Mouse (Mus musculus): ENCODE measurements around the gene Tchp. TPM values are rescaled to one million over a fixed set of nuclear protein-coding genes. Genes with fewer than 3 reads are reported as not detected.

Gene Tchp
- polyA plus RNA-seq, 1 experiment from 2014 or later = 2.9 TPM

DNA sequence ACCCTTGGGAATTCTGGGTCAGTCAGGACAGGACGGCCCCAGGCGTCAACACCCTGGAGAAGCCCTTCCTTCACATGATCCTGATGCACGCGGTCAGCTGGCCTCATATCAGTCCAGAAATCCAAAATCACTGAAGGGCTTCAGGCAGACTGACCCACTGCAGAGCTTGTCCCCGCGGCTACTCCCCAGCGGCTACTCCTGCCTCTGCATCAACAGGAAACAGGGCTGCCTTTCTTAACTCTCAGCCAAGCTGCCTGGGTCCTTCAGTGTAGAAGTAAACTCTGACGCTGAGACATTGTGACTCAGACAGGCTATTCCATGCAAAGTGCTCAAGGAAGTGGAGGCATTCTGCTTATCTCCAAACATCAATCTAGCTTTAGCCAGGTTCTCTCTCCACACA lies 54.4 kb downstream of the Tchp start:
- Histone ChIP-seq H3K4me2 (ENCODE audit: low read depth, low read length) (no peak overlapping the region), H3K9me3 (replicated peaks; ENCODE audit: control insufficient read depth, low read length) (no peaks in the 10 kb centered on the region), H3K4me1 (ENCODE audit: control insufficient read depth, low read depth, low read length) (no peaks in the 10 kb centered on the region; the same call in 1 of the 2 replicates), H3K27me3 (ENCODE audit: control insufficient read depth, insufficient read depth, low read depth, low read length) (no peaks in the 10 kb centered on the region), H3K4me3 (ENCODE audit: low read depth, low read length) (no peak overlapping the region), H3K9ac (ENCODE audit: low read depth, low read length) (no peak overlapping the region), H3K36me3 (ENCODE audit: control insufficient read depth, insufficient read depth) (peaks cover 27% of the 10 kb centered on the region), H3K27ac (ENCODE audit: low read length) (no peak overlapping the region)
- no peak for ATAC-seq (ENCODE audit: low read depth)
- WGBS (ENCODE audit: insufficient replicate concordance) = 76% methylated on average over 8 of the region's 8 CpGs

GRCm38 (mm10) chr5:114764812-114765735 lies 57.5 kb downstream of the Tchp start:
- Histone ChIP-seq H3K9me3 (replicated peaks; ENCODE audit: control insufficient read depth, low read length) (no peaks in the 10 kb centered on the region), H3K27me3 (ENCODE audit: control insufficient read depth, insufficient read depth, low read depth, low read length) (no peaks in the 10 kb centered on the region), H3K9ac (ENCODE audit: low read depth, low read length) (no peak overlapping the region), H3K27ac (ENCODE audit: low read length) (no peak overlapping the region), H3K36me3 (ENCODE audit: control insufficient read depth, insufficient read depth) (peaks cover 22% of the 10 kb centered on the region), H3K4me1 (ENCODE audit: control insufficient read depth, low read depth, low read length) (peaks cover 2% of the 10 kb centered on the region; the same call in 1 of the 2 replicates), H3K4me2 (ENCODE audit: low read depth, low read length) (no peak overlapping the region), H3K4me3 (ENCODE audit: low read depth, low read length) (no peak overlapping the region)
- WGBS (ENCODE audit: insufficient replicate concordance) = 82% methylated on average over 18 of the region's 18 CpGs
- no peak for ATAC-seq (ENCODE audit: low read depth)

DNA sequence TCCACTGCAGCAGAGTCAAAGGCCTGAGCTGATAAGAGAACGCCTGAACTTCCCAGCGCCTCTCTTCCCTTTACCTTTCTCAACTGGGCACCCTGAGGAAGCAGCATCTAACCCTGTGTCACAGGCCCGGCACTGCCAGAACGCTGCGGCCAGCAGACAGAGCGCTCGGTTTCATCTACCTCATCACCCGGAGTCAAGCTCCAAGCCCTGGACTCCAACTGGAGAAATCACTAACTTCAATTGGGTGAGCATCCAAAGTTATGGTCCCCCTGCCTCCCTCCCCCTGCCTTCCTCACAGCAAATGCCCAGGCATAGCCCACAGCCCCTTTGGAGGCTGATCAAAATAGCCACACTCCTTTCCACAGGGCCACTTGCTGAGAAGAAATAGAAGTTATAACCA lies 59.1 kb downstream of the Tchp start:
- H3K9me3 ChIP-seq (replicated peaks; ENCODE audit: control insufficient read depth, low read length) = no peaks in the 10 kb centered on the region
- no peak overlapping the region for H3K4me2 ChIP-seq (ENCODE audit: low read depth, low read length)
- no peak overlapping the region for H3K4me3 ChIP-seq (ENCODE audit: low read depth, low read length)
- peaks cover 13% of the 10 kb centered on the region for H3K36me3 ChIP-seq (ENCODE audit: control insufficient read depth, insufficient read depth)
- no peak overlapping the region for H3K9ac ChIP-seq (ENCODE audit: low read depth, low read length)
- H3K27ac ChIP-seq (ENCODE audit: low read length) = no peak overlapping the region
- H3K27me3 ChIP-seq (ENCODE audit: control insufficient read depth, insufficient read depth, low read depth, low read length) = no peaks in the 10 kb centered on the region
- 68% methylated on average over 8 of the region's 8 CpGs for WGBS (ENCODE audit: insufficient replicate concordance)
- peaks cover 3% of the 10 kb centered on the region for H3K4me1 ChIP-seq (ENCODE audit: control insufficient read depth, low read depth, low read length)
- no peak for ATAC-seq (ENCODE audit: low read depth)

DNA sequence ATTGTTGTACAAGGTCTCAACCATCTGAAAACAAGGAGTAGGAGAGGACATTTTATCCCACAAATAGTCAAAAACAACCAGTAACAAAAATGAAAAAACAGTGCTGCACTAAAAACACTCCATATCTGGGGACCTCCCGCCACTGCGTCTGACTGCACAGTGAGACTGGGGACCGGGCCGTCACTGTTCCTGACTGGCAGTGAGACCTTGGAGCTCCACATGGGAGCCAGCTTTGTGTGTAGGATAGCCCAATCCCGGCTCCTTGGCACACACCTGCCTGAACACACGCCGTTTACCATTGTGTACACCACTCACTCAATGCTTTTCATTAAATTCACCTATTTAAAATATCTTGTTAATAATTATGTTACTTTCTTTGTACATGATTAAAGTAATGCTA lies 59.6 kb downstream of the Tchp start:
- Histone ChIP-seq H3K9ac (ENCODE audit: low read depth, low read length) (no peak overlapping the region), H3K27ac (ENCODE audit: low read length) (no peak overlapping the region), H3K4me2 (ENCODE audit: low read depth, low read length) (no peak overlapping the region), H3K9me3 (replicated peaks; ENCODE audit: control insufficient read depth, low read length) (no peaks in the 10 kb centered on the region), H3K27me3 (ENCODE audit: control insufficient read depth, insufficient read depth, low read depth, low read length) (no peaks in the 10 kb centered on the region), H3K4me1 (ENCODE audit: control insufficient read depth, low read depth, low read length) (peaks cover 8% of the 10 kb centered on the region), H3K4me3 (ENCODE audit: low read depth, low read length) (no peak overlapping the region), H3K36me3 (ENCODE audit: control insufficient read depth, insufficient read depth) (peaks cover 13% of the 10 kb centered on the region)
- ATAC-seq (ENCODE audit: low read depth) = no peak
- WGBS (ENCODE audit: insufficient replicate concordance) = 77% methylated on average over 7 of the region's 7 CpGs

GRCm38 (mm10) chr5:114769786-114770185 lies 62.2 kb downstream of the Tchp start:
- Histone ChIP-seq H3K4me3 (ENCODE audit: low read depth, low read length) (no peak overlapping the region), H3K36me3 (ENCODE audit: control insufficient read depth, insufficient read depth) (0 out of 2 replicates have a peak, but pooled peaks cover 2% of the 10 kb centered on the region), H3K4me1 (ENCODE audit: control insufficient read depth, low read depth, low read length) (peaks cover 13% of the 10 kb centered on the region), H3K27me3 (ENCODE audit: control insufficient read depth, insufficient read depth, low read depth, low read length) (no peaks in the 10 kb centered on the region), H3K4me2 (ENCODE audit: low read depth, low read length) (no peak overlapping the region), H3K27ac (ENCODE audit: low read length) (no peak overlapping the region), H3K9ac (ENCODE audit: low read depth, low read length) (no peak overlapping the region), H3K9me3 (replicated peaks; ENCODE audit: control insufficient read depth, low read length) (no peaks in the 10 kb centered on the region)
- WGBS (ENCODE audit: insufficient replicate concordance) = 79% methylated on average over 8 of the region's 8 CpGs
- ATAC-seq (ENCODE audit: low read depth) = no peak

GRCm38 (mm10) chr5:114771796-114772195 lies 64.2 kb downstream of the Tchp start:
- H3K9ac ChIP-seq (ENCODE audit: low read depth, low read length) = no peak overlapping the region; the same call in 1 of the 2 replicates
- H3K9me3 ChIP-seq (replicated peaks; ENCODE audit: control insufficient read depth, low read length) = no peaks in the 10 kb centered on the region
- peak overlapping the region; percentile 97 for H3K4me3 ChIP-seq (ENCODE audit: low read depth, low read length)
- WGBS (ENCODE audit: insufficient replicate concordance) = 16% methylated on average over 8 of the region's 8 CpGs
- ATAC-seq (ENCODE audit: low read depth) = no peak
- H3K27me3 ChIP-seq (ENCODE audit: control insufficient read depth, insufficient read depth, low read depth, low read length) = no peaks in the 10 kb centered on the region
- H3K36me3 ChIP-seq (ENCODE audit: control insufficient read depth, insufficient read depth) = no peaks in the 10 kb centered on the region
- H3K4me1 ChIP-seq (ENCODE audit: control insufficient read depth, low read depth, low read length) = peaks cover 26% of the 10 kb centered on the region
- no peak overlapping the region; the same call in 1 of the 2 replicates for H3K27ac ChIP-seq (ENCODE audit: low read length)
- peak overlapping the region; percentile 78 for H3K4me2 ChIP-seq (ENCODE audit: low read depth, low read length)

Small RNA genes within 50 kb of the gene (microRNA-seq; reads per million reads assigned to microRNA genes)
- gene Mir7028 = not detected

Other genes with a start within 250 kb of the Tchp start
- gene Fam222a, start 139.7 kb upstream of the Tchp start, polyA plus RNA-seq (2015; fragmentation: Nextera tagmentation; extraction: Ambion mirVana) = 0.46 and 0.67 TPM in 2 replicates
- 0.44 and 0.53 TPM in 2 replicates for gene Trpv4, start 49.3 kb upstream of the Tchp start, polyA plus RNA-seq (2015; fragmentation: Nextera tagmentation; extraction: Ambion mirVana)
- gene Gltp, start 16.8 kb upstream of the Tchp start, polyA plus RNA-seq (2015; fragmentation: Nextera tagmentation; extraction: Ambion mirVana) = 28.6 and 30.3 TPM in 2 replicates
- 10.0 and 11.8 TPM in 2 replicates for gene Ankrd13a, start 66.9 kb downstream of the Tchp start, polyA plus RNA-seq (2015; fragmentation: Nextera tagmentation; extraction: Ambion mirVana)
- 15.4 and 16.1 TPM in 2 replicates for gene Git2, start 67.8 kb downstream of the Tchp start, polyA plus RNA-seq (2015; fragmentation: Nextera tagmentation; extraction: Ambion mirVana)
- 19.4 and 22.7 TPM in 2 replicates for gene 1500011B03Rik, start 115.7 kb downstream of the Tchp start, polyA plus RNA-seq (2015; fragmentation: Nextera tagmentation; extraction: Ambion mirVana)
- gene 4930519G04Rik, start 145.9 kb downstream of the Tchp start, polyA plus RNA-seq (2015; fragmentation: Nextera tagmentation; extraction: Ambion mirVana) = not detected in 2 replicates
- 0.02 TPM in 1 of 2 replicates, not detected in the other for gene Gm9936, start 150.9 kb downstream of the Tchp start, polyA plus RNA-seq (2015; fragmentation: Nextera tagmentation; extraction: Ambion mirVana)
- 2.2 and 2.6 TPM in 2 replicates for gene Oasl2, start 189.2 kb downstream of the Tchp start, polyA plus RNA-seq (2015; fragmentation: Nextera tagmentation; extraction: Ambion mirVana)
- 0.26 and 0.61 TPM in 2 replicates for gene Oasl1, start 215.5 kb downstream of the Tchp start, polyA plus RNA-seq (2015; fragmentation: Nextera tagmentation; extraction: Ambion mirVana)
- gene 2210016L21Rik, start 234.4 kb downstream of the Tchp start, polyA plus RNA-seq (2015; fragmentation: Nextera tagmentation; extraction: Ambion mirVana) = 9.8 and 10.2 TPM in 2 replicates

All from liver, embryonic 16.5 days (tissue).